Mouse (Mus musculus) heart, embryonic 10.5 days (tissue): ENCODE data around the gene Gm4884. TPM values are rescaled to one million over a fixed set of nuclear protein-coding genes. Genes with fewer than 3 reads are reported as not detected.
"Not testable (repeated sequence)": the region's sequence is repeated elsewhere in the genome, so short reads cannot be mapped to it uniquely, and the experiment has no call there.

Source experiments
- DNase-seq: peaks from one replicate; pipeline ENCODE4 v3.0.0-alpha.2; 2017; ENCODE audit warnings: low spot score
- H3K27ac ChIP-seq: fragments of 300-500 bp; sonication (generic); 2 replicates; pipeline ENCODE4 v1.5.1; 2016; ENCODE audit warnings: mild to moderate bottlenecking
- H3K27me3 ChIP-seq: fragments of 300-500 bp; sonication (generic); 2 replicates; pipeline ENCODE4 v1.6.1; 2016; ENCODE audit warnings: mild to moderate bottlenecking; ENCODE audit not compliant: poor library complexity, insufficient read depth, severe bottlenecking
- H3K36me3 ChIP-seq: fragments of 300-500 bp; sonication (generic); 2 replicates; pipeline ENCODE4 v1.6.1; 2016; ENCODE audit warnings: mild to moderate bottlenecking, moderate library complexity
- H3K4me1 ChIP-seq: fragments of 300-500 bp; sonication (generic); 2 replicates; pipeline ENCODE4 v1.6.1; 2016; ENCODE audit warnings: mild to moderate bottlenecking
- H3K4me3 ChIP-seq: fragments of 300-500 bp; sonication (generic); 2 replicates; pipeline ENCODE4 v1.5.1; 2016; ENCODE audit warnings: mild to moderate bottlenecking, moderate library complexity
- H3K9me3 ChIP-seq: fragments of 300-500 bp; sonication (generic); 2 replicates; pipeline ENCODE4 v1.6.1; 2016; ENCODE audit warnings: mild to moderate bottlenecking, moderate library complexity
- WGBS: fragments of 180-500 bp; shearing (Covaris S2); methylation state at CpG from one replicate; pipeline ENCODE4 v1.1.7; 2016; 5-methylcytosine and 5-hydroxymethylcytosine counted together
- polyA plus RNA-seq: library from polyadenylated mRNA; unstranded; fragments of >200 nt; fragmentation: Nextera tagmentation; extraction: Ambion mirVana; gene quantifications from 2 replicates; pipeline ENCODE4 v1.2.1, GENCODE M21; 2016

Gm4884 gene
- not detected in 2 replicates for polyA plus RNA-seq

DNA sequence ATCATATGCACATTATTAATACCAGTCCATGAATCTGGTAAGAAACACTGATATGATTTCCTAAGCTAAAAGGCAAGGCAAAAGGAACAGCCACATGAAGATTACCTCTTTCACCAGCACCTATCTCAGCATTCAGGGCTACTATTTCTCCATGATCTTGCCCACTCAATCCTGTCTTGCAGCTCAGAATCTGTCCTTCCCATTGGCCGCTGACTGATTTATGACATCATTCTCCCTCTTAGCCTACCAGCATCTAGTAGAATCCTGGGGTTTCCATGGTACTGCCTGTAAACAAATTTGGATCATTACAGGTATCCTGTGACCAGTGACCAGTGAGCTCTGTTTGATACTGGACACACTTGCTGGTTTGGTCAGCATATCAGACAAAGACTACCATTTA, at the start of gene Gm4884:
Gene Gm4884 (plus strand): TSS at position 301 of the 400 bp plus-strand sequence.
- not testable (repeated sequence) for H3K27me3 ChIP-seq, H3K36me3 ChIP-seq
- WGBS, result 70% methylated on average over 1 of the region's 1 CpGs

DNA sequence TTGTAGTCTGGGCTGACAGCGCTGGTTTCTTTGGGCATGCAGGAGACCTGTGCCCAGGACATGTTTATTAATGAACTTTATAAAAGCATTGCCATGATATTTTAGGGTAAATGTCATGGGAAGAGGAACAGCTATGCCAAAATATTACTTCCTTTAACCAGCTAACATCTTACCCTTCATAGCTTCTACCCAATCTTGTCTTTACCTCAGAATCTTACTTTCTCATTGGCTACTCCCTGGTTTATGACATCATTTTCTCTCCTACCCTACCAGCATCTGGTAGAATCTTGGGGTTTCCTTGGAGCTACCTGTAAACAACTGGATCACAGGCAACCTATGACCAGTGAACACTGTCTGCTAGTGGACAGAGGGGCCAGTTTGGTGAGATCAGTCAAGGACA, 45.3 kb upstream of the Gm4884 start, which contains the start of gene 4930433I11Rik:
Gene 4930433I11Rik (plus strand): TSS at position 301 of the 400 bp plus-strand sequence.
- Histone ChIP-seq H3K27me3 (no peaks in the 10 kb centered on the region), H3K4me3 (no peak within 1 kb of the TSS), H3K27ac (no peak within 1 kb of the TSS), H3K4me1 (no peaks in the 10 kb centered on the region), H3K9me3 (no peaks in the 10 kb centered on the region), H3K36me3 (no peaks in the 10 kb centered on the region)
- DNase-seq, result no peak
- WGBS, result 68% methylated on average over 1 of the region's 1 CpGs

More for the DNA sequence above, at the start of gene Gm4884:
- not testable (repeated sequence) for DNase-seq, H3K4me1 ChIP-seq, H3K4me3 ChIP-seq, H3K27ac ChIP-seq, H3K9me3 ChIP-seq

DNA sequence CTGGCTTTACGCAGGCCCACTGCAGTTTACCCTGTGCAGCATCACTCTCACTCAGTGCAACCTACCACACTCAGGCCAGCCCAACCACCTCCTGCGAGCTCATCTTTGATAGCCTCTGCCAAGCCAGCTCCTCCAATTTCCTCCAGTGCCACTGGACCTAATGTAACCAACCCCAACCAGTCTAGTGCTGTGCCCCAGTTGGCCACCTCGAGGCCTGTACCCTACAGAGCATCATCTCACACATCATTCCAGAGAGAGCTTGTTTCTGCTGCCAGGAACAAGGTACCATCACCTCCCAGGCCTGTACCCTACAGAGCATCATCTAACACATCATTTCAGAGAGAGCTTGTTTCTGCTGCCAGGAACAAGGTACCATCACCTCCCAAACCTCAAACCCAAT, 11.5 kb downstream of the Gm4884 start:
- not testable (repeated sequence) for H3K9me3 ChIP-seq, H3K4me1 ChIP-seq, H3K27me3 ChIP-seq, H3K36me3 ChIP-seq, H3K27ac ChIP-seq, H3K4me3 ChIP-seq, DNase-seq
- 60% methylated on average over 3 of the region's 3 CpGs for WGBS

Other genes with a start within 250 kb of the Gm4884 start
- gene Vstm2b, start 134.4 kb upstream of the Gm4884 start, polyA plus RNA-seq, result 0.84 and 1.9 TPM in 2 replicates
- gene 4930433I11Rik, start 45.2 kb upstream of the Gm4884 start, polyA plus RNA-seq, result not detected in 2 replicates
- not detected in 2 replicates for gene Gm5592, start 121.1 kb downstream of the Gm4884 start, polyA plus RNA-seq